Mouse (Mus musculus) liver, postnatal 0 days (tissue): ENCODE results near the gene Wwp2.

Source experiments
- CTCF ChIP-seq: sonication (generic); IDR thresholded peaks from 2 replicates; pipeline ENCODE4 v1.5.1; 2016; ENCODE audit warnings: antibody characterized with exemption, low read depth
- EP300 ChIP-seq: IDR thresholded peaks from 2 replicates; pipeline ENCODE4 v1.6.1; 2016; ENCODE audit warnings: antibody characterized with exemption, low read depth, mild to moderate bottlenecking

DNA sequence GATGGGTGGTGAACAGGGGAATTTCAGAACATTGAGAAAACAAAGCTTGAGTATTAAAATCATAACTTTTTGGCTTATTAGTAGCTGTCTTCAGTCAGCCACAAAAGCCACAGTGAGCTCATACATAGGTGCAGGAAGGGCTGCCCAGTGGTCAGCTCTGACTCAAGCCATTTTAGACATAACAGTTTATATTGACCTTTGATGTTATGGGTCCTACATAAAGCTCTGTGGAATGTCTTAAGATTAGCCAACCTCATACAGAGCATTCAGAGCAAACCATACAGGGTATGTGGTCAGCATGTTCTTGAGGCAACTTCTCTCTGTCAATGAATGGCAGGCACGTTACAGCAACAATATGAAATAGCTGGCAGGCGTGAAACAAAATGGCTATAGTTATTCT is 134.9 kb downstream of the Wwp2 start:
- TF ChIP-seq CTCF (no peak), EP300 (no peak)
